Comparison of ENCODE assay signal across 8 mouse cellular contexts in genomic region chr12:73907079-73907672, GRCm38 (mm10). TPM values are rescaled to one million over a fixed set of nuclear protein-coding genes. Genes with fewer than 3 reads are reported as not detected.
DNase-seq lines count a peak whose midpoint lies in the region; ATAC-seq and TF ChIP-seq lines count a peak whose summit lies in the region.

No protein-coding gene starts in this region.

- no peaks in the 10 kb centered on the region for H3K27me3 ChIP-seq in heart, embryonic 12.5 days (replicated peaks)
- H3K27me3 ChIP-seq in forebrain, postnatal 0 days (ENCODE audit: insufficient read depth, low read length), result no peaks in the 10 kb centered on the region

- H3K27ac ChIP-seq in heart, embryonic 12.5 days (ENCODE audit: poor library complexity, severe bottlenecking), result peak overlapping the region; percentile 80
- H3K27ac ChIP-seq in ES-E14 (ENCODE audit: insufficient read depth, low read depth, low read length, poor library complexity, severe bottlenecking), result no peak overlapping the region
- peak overlapping the region; percentile 97 for H3K27ac ChIP-seq in forebrain, postnatal 0 days (ENCODE audit: low read depth, low read length)

- TF ChIP-seq CTCF in forebrain, postnatal 0 days (IDR thresholded peaks at IDR 0.05; ENCODE audit: low read depth), result no peak

- peak overlapping the region; percentile 75 for H3K9ac ChIP-seq in heart, embryonic 12.5 days
- peak overlapping the region; percentile 68 for H3K9ac ChIP-seq in ES-E14 (ENCODE audit: insufficient read depth, low read depth, low read length, poor library complexity, severe bottlenecking)
- peak overlapping the region; percentile 58 for H3K9ac ChIP-seq in forebrain, postnatal 0 days

- peak overlapping the region; percentile 77 for H3K4me3 ChIP-seq in heart, embryonic 12.5 days
- H3K4me3 ChIP-seq in ES-E14 (ENCODE audit: insufficient read depth in 1 of 2, low read depth in 1 of 2, low read length in 2 of 2, poor library complexity in 1 of 2, severe bottlenecking in 1 of 2), result peak overlapping the region; percentile 51 to 64
- H3K4me3 ChIP-seq in forebrain, postnatal 0 days (ENCODE audit: low read depth, low read length), result peak overlapping the region; percentile 97

- peak overlapping the region; percentile 64 for H3K4me2 ChIP-seq in heart, embryonic 12.5 days
- peak overlapping the region; percentile 73 for H3K4me2 ChIP-seq in forebrain, postnatal 0 days (ENCODE audit: low read depth)

- WGBS in heart, embryonic 12.5 days, result under 1% methylated on average over 18 of the region's 18 CpGs
- 2% methylated on average over 18 of the region's 18 CpGs for WGBS in forebrain, postnatal 0 days

- H3K36me3 ChIP-seq in heart, embryonic 12.5 days, result no peaks in the 10 kb centered on the region
- no peaks in the 10 kb centered on the region for H3K36me3 ChIP-seq in ES-E14 (ENCODE audit: control insufficient read depth, insufficient read depth, low read length, poor library complexity, severe bottlenecking)
- no peaks in the 10 kb centered on the region for H3K36me3 ChIP-seq in forebrain, postnatal 0 days (ENCODE audit: insufficient read depth)

- ATAC-seq in heart, embryonic 12.5 days (ENCODE audit: insufficient number of reproducible peaks, low FRiP score), result peak; percentile 84; the same call in 1 of the 2 replicates
- peak; percentile 75 for ATAC-seq in forebrain, postnatal 0 days
- ATAC-seq in megakaryocyte progenitor cell, adult 5-6 weeks (replicated peaks; ENCODE audit: poor library complexity), result peak; percentile 59

- H3K4me1 ChIP-seq in heart, embryonic 12.5 days (replicated peaks), result peaks cover 16% of the 10 kb centered on the region
- no peaks in the 10 kb centered on the region; a peak in 1 of 4 replicates for H3K4me1 ChIP-seq in ES-E14 (ENCODE audit: control insufficient read depth in 2 of 2, insufficient read depth in 2 of 2, low read length in 2 of 2, poor library complexity in 1 of 2)
- peaks cover 8% of the 10 kb centered on the region; the same call in 1 of the 2 replicates for H3K4me1 ChIP-seq in forebrain, postnatal 0 days (ENCODE audit: insufficient read depth)

- no peaks in the 10 kb centered on the region for H3K9me3 ChIP-seq in heart, embryonic 12.5 days (replicated peaks)
- no peaks in the 10 kb centered on the region for H3K9me3 ChIP-seq in ES-E14 (ENCODE audit: control insufficient read depth, insufficient read depth, low read depth, low read length)
- H3K9me3 ChIP-seq in forebrain, postnatal 0 days (ENCODE audit: low read length), result no peaks in the 10 kb centered on the region

- in situ Hi-C loops in ES-E14 (cut with MboI; ENCODE audit: low sequenced_read_pairs in 2 of 2, unreplicated experiment in 2 of 2), result no loop called here

- DNase-seq in heart, adult 18-20 months, result no peak
- no peak for DNase-seq in ES-E14 (ENCODE audit: low read depth, low spot score)
- no peak for DNase-seq in forebrain, postnatal 0 days
- DNase-seq in right cerebral cortex, postnatal 4 days, result no peak
- no peak for DNase-seq in urinary bladder, postnatal 14 days (ENCODE audit: low spot score)
- no peak for DNase-seq in yolk sac, embryonic 10.5 days (ENCODE audit: low spot score)

TF ChIP-seq in ES-E14, 5 proteins besides CTCF, POLR2A, EP300 and RAD21:
- TF ChIP-seq HCFC1 (IDR thresholded peaks at IDR 0.05; ENCODE audit: borderline replicate concordance, insufficient read depth, low read length) (no peak), MAFK (IDR thresholded peaks at IDR 0.05; ENCODE audit: insufficient read depth, low read depth, low read length) (no peak), ZC3H11A (IDR thresholded peaks at IDR 0.05; ENCODE audit: borderline replicate concordance, low read depth, low read length) (no peak), CHD2 (IDR thresholded peaks at IDR 0.05; ENCODE audit: low read depth, low read length) (no peak)

RNA-seq across cellular contexts. Expression of gene Hif1a, which starts 6.0 kb away (rescaled TPM):
- 219 and 235 TPM in 2 replicates for polyA plus RNA-seq in heart, embryonic 12.5 days (2016; fragmentation: Nextera tagmentation; extraction: Ambion mirVana)
- total RNA-seq in heart, adult 18-20 months (2021), result 10 to 100 TPM; 39.5 to 43.2 TPM
- 40.2 and 57.6 TPM in 2 replicates for total RNA-seq in ES-E14 (2012; rRNA removed)
- total RNA-seq in forebrain, postnatal 0 days (2014; rRNA removed), result 101 and 118 TPM in 2 replicates
- 48.5 and 56.6 TPM in 2 replicates for polyA plus RNA-seq in forebrain, postnatal 0 days (2015; fragmentation: Nextera tagmentation; extraction: Ambion mirVana)
- 62.5 and 65.0 TPM in 2 replicates for total RNA-seq in megakaryocyte progenitor cell, adult 5-6 weeks (2015)
- total RNA-seq in megakaryocyte progenitor cell, adult 5-6 weeks (2017), result 67.8 and 69.3 TPM in 2 replicates

RNA-seq across cellular contexts. Expression of gene Gm49321, which starts 30.3 kb away (rescaled TPM):
- polyA plus RNA-seq in heart, embryonic 12.5 days (2016; fragmentation: Nextera tagmentation; extraction: Ambion mirVana), result 7.8 and 10.7 TPM in 2 replicates
- 1 to 10 TPM; 6.0 to 6.5 TPM for total RNA-seq in heart, adult 18-20 months (2021)
- 1.7 and 2.9 TPM in 2 replicates for total RNA-seq in ES-E14 (2012; rRNA removed)
- total RNA-seq in forebrain, postnatal 0 days (2014; rRNA removed), result not detected in 2 replicates
- polyA plus RNA-seq in forebrain, postnatal 0 days (2015; fragmentation: Nextera tagmentation; extraction: Ambion mirVana), result 10.0 and 15.7 TPM in 2 replicates
- 1.5 and 4.2 TPM in 2 replicates for total RNA-seq in megakaryocyte progenitor cell, adult 5-6 weeks (2015)
- not detected in 2 replicates for total RNA-seq in megakaryocyte progenitor cell, adult 5-6 weeks (2017)

RNA-seq across cellular contexts. Expression of gene Snapc1, which starts 57.1 kb away (rescaled TPM):
- 18.6 and 20.3 TPM in 2 replicates for polyA plus RNA-seq in heart, embryonic 12.5 days (2016; fragmentation: Nextera tagmentation; extraction: Ambion mirVana)
- 10 to 100 TPM; 11.0 to 11.8 TPM for total RNA-seq in heart, adult 18-20 months (2021)
- total RNA-seq in ES-E14 (2012; rRNA removed), result 12.3 and 14.0 TPM in 2 replicates
- total RNA-seq in forebrain, postnatal 0 days (2014; rRNA removed), result 18.1 and 21.9 TPM in 2 replicates
- 15.2 and 17.9 TPM in 2 replicates for polyA plus RNA-seq in forebrain, postnatal 0 days (2015; fragmentation: Nextera tagmentation; extraction: Ambion mirVana)
- 6.4 and 8.7 TPM in 2 replicates for total RNA-seq in megakaryocyte progenitor cell, adult 5-6 weeks (2015)
- total RNA-seq in megakaryocyte progenitor cell, adult 5-6 weeks (2017), result 13.4 and 13.5 TPM in 2 replicates
